Mouse (Mus musculus): ENCODE measurements around the gene Zfp664.

Zfp664 gene

DNA sequence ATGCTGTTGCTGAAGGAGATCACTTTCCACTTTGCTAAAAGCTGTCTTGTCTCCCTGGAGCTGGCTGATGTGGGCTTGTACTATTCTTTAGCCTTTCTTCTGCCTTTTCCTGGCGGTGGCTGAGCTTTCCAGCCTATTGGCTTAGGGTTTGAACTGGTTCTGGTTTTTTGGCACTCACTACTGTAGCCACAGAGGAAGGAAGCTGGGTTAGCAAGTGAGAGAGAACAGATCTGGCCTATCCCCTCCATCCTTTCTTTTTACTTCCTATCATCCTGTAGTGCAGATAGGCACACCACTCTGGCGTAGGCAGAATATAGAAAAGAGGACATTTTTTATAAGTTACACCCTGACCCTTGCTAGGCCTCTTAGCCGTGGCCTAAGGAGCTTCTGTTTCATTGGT, 10.6 kb downstream of the Zfp664 start:
- no peak for DNase-seq

DNA sequence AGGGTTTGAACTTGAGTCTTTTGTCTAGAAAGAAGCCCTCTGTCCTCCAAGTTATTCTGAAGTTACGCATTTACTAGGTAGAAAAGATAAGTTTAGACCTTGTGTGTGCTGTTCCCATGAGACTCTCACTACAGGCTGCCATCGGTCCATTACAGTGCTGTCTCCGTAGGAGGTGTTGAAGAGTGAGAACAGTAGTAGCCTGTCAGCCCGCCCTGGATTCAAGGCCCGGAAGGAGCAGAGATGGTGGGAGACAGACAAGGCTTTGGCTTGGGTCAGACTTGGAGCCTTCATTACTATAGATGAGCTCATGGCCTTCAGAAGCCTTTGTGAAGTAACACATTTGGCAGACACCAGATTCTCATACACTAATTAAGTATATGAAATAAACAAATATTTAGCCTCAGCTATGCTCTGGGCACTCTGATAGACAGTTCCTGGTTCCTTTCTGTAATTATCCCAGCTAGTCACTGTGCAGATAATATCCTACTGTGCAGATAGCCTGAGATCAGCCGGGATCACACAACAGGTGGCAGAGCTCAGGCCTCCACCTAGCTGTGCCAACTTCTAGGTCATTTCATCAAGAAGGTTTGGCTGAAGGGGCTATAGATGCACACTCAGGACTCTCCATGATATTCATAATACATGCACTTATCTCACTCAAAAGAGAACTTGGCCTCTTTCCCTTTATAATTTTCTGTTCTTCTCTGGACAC, 11.6 kb downstream of the Zfp664 start:
- DNase-seq, result peak; percentile 31

- no peak for DNase-seq
These were observed 16.8 kb downstream of the Zfp664 start for GRCm38 (mm10) chr5:124879251-124879650.

DNA sequence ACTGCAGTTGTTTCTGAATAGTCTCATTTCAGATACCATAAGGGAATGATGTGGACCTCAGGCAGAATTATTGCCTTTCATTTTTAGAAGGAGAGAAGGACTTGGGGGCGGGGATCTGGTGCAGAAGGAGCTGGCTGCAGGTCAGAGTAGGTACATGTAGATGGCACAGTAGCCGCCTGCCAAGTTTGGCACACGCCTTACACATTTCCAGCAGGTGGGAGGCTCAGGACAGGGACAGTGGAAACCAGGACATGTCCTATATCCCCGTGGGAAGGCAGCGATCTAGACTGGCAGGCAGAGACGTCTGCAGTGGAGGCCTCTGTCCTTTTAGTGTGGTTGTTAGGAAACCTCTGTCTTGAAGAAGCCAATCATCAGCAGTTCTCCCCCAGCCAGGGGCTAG, 17.3 kb downstream of the Zfp664 start:
- no peak for DNase-seq

DNA sequence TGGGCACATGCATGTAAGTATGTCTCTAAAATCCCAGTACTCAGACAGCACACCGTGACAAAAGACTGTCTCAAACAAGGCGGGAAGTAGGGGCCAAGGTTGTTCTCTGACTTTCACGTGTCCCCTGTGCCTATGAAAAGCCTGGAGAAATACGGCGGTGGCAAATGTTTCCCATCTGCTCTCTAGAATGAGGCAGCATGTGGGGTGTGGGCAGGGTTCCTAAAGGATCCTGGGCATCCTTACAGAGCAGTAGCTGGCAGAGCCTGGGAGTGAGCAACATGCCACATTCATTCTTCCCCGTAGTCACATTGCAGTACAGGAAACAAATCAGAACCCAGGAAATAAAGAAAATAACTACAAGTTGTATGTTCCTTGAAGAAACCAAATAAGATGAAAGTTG, 21.4 kb downstream of the Zfp664 start:
- DNase-seq, result no peak

DNA sequence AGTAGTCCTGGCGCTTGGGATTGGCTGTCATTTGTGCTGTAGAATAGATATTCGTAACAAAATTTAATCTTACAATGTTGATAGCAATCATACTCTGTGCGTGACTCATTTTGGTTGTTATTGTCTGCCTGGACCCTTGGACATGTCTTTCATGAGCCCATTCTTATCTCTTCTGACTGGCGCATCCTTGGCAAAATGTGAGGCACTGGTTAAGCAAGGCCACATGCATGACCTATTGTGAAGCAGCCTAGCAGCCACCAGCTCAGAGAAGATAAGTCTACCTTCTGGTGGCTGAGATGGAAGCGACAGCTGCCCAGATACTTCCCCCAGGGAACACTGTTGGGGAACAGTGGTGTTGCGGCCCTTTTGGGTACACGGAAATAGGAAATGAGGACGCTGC, 26.2 kb downstream of the Zfp664 start:
- no peak for DNase-seq

- no peak for DNase-seq
These were observed 29.5 kb downstream of the Zfp664 start for GRCm38 (mm10) chr5:124891921-124892370.

DNA sequence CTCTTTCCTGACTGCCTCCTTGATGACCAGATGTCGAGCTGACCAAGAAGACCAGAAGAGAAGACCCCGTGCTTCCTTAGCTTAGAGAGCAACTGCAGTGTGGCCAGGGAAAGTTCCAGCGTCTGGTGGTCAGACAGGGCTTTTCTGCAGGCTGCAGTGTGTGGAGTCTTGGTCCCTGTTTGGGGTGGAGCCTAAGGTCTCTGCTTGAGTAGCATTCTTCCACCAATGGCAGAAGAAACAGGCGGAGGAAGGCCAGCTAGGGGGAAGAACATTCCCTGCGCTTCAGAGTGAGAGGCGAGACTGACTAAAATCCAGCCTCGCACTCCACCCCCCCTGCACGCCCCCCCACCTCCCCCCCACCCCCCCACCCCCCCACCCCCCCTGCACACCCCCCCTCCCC, 33.6 kb downstream of the Zfp664 start:
- peak; percentile 49 for DNase-seq

- peak; percentile 94 for DNase-seq
These were observed 37.6 kb downstream of the Zfp664 start for GRCm38 (mm10) chr5:124899945-124900631.

DNA sequence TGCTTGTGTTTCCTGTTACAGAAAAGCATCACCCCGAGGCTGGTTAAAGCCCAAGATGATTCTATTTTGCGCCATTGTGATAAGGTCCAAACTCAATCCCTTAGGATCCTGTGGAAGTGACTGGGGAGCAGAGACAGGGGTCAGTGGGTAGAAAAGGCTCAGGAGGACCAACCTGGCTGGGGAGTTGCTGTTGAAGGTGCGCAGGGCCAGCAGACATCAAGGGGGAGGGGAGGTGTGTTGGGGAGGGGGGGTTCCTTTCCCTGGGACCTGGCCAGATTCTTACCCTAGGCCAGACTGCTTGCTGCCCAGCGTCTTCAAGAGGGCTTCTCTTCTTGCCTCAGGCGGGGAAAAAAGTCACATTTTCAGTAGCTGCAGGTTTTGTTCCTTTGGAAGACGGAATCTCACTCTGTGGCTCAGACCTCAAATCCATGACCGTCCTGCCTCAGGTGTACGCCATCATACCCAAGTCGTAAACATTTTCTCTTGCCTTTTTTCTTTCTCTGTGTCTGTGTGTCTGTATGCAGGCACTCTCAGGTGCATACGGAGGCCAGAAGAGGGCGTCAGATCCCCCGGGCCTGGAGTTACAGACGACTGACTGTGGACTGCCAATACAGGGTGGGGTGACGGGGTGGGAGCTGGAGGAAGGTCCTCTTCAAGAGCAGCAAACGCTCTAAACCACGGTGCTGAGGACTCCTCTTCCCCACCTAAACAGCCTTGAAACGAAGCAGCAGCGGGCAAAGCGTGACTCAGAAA, 38.4 kb downstream of the Zfp664 start:
- DNase-seq, result no peak

DNA sequence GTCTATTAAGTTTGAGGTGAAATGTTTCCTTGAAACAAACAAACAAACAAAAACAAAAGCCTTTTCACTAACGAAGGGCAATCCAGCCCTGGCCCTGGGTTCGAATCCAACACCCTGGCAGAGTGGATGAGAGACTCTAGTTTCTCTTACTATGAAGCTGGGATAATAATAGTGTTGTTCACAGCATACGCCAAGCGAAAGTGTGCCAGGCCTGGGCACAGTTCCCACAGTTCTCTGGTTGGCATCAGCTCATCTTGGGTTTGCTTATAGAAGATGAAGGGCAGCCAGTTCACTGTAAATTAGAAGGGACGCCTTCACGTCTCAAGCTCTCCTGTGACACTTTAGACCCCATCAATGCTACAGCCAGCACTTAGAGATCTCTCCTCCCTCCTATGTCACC, 39.2 kb downstream of the Zfp664 start:
- no peak for DNase-seq

GRCm38 (mm10) chr5:124902195-124902594, 39.7 kb downstream of the Zfp664 start:
- DNase-seq, result no peak

DNA sequence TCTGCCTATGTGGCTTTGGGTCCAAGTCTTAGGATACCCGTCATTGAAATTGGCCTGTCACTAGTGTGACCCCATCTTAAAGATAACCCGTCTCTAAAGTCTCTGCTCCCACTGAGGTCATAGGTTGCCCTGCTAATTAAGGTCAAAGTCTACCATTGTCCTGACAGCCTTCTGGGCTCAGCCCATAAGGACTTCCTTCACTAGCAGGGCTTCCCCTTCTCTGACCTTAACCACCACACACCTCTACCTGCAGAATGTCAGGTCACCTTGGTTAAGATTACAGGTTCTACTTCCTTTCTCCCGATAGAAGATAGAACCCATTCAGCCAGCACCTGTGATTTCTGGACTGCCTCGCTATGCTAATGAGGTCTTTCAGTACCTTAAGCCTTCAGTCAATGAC, 41.4 kb downstream of the Zfp664 start:
- DNase-seq, result no peak

GRCm38 (mm10) chr5:124906890-124907289, 44.4 kb downstream of the Zfp664 start:
- DNase-seq, result no peak

- peak; percentile 91 for DNase-seq
These were observed 46.4 kb downstream of the Zfp664 start for GRCm38 (mm10) chr5:124908860-124909259.

DNA sequence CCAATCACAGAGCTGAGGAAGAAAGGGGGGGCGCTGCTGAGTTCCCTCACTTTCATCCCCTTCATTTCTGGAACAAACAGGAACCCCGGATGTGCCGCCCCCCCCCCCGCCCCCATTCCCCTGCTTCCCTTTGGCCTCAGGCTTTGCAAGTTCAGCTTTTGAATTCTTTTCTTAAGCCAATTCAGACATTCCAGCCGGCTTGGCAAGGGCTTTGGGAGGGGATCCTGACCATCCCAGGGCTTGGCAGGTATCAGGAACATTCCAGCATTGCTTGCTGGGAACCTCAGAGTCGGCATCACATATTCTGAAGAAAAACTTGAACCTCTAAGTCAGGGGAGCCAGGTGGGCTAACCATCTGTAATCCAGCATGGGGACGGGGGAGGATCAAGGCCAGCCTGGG, 49.8 kb downstream of the Zfp664 start:
- DNase-seq, result no peak

DNA sequence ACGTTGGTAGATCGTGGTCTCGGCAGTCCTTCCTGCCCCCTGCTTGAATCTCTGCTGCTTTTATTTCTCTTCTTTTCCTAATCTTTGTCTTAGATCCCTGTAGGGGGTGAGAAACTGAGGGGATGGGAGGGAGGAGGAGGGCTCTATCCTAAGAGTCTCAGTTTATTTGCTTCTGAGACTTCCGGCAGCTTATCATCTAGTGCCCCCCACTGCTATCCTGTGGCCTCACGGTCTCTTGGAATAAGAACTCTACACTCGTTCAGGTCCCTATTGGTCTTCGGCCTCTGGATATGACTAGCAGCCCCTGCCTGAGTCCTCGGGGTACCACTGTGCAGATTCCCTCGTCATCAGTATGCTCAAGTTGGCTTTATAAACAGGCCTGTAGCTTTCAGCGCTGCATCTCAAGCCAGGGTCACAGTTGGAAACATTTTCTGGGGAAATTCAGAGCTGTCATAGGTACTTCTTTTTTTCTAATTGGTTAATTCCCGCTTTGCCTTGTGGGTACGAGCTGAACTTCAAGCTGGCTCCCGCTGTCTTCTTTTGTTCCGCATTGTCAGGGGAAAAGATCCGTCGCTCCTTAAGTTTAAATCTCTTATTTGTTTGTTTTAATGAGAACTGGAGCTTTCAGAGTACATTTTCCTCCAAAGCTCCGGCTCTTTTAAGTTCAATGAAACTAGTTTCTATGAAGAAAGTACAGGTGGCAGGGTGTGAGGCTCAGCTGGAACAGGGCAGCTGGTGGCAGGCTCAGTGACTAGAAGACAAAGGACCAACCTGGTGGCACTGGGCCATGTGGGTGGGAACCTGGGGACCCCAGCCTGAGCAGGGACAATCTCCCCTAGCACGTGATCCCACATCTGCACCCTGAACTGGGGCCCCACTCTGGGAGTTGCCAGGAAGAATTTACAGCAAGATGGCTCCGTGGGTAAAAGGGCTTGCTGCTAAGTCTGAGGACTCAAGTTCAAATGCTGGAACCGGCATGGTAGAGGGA, 50.7 kb downstream of the Zfp664 start:
- DNase-seq, result no peak

GRCm38 (mm10) chr5:124919798-124920197, 57.3 kb downstream of the Zfp664 start:
- no peak for DNase-seq

- no peak for DNase-seq
These were observed 58.9 kb downstream of the Zfp664 start for GRCm38 (mm10) chr5:124921410-124921809.

DNA sequence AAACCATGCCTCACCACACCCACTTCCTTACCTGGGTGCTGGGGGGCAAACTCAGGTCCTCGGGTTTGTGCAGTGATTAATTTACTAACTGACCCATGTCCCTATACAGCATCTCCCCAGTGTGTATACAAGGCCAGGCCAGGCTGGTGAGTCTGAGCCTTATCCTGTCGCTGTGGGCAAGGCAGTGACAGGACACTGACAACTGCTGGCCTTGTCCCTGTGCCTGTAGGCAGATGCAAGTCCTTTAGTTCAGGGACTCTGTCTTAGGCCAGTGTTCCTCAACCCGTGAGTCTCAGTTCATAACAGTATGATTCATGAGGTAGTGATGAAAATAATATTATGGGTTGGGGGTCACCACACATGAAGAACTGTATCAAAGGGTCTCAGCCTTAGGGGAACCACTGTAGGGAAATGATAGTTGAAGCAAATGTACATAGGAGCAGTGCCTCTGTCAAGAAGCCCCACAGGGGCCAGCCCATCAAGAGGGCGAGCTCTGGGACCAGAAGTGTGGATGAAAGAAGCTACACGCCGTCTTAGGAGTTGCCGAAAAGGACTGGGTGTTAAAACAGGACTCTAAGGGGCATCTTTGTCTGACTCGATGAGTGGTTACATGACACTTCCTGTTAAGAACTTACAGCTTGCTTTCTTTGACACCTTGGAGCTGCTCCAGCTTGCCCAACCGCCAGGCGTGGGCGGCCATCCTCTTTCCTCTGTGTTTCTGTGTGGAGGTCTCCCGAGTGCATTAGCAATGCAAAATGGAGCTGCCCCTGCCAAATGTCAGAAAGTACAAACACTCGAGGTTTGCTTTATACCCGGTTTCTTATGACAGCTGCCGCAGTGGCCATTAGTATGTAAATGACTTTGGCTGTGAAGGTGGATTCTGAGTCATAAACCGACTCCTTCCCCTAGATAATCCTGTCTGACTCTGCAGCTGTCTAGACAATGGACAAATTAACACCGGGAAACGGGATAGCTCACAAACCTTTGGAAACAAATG, 60.2 kb downstream of the Zfp664 start:
- peak; percentile 67 for DNase-seq

- peak; percentile 70 for DNase-seq
These were observed 67.0 kb downstream of the Zfp664 start for GRCm38 (mm10) chr5:124929425-124930054.

All from lung, postnatal 10 days (tissue).